16 mouse cellular contexts compared by ENCODE assay signal in the genomic region with DNA sequence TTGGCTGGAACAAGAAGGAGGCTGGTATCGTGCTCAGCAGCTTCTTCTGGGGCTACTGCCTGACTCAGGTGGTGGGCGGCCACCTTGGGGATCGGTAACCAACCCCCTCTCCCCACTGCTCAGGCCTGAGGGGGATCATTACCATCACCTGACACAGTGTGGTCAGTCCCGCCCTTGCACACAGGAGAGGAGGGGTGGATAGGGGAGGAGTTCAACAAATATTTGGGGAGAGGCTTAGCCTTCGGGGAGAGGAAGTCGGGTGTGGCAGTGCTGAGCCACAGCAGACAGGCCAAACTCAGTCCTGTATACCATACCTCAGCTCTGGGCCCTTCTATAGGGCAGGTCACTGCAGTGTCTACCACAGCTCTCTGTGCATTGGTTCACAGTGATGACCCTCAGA. TPM values are rescaled to one million over a fixed set of nuclear protein-coding genes. Genes with fewer than 3 reads are reported as not detected.
DNase-seq lines count a peak whose midpoint lies in the region; ATAC-seq lines count a peak whose summit lies in the region.
"Had no signal": no experiment of that assay in that cellular context is flagged by ENCODE, and none has a peak within 500 bp of the region (broad histone marks: within the 10 kb centered on the region; RNA-seq: fewer than 3 reads in every experiment).

No protein-coding gene starts in this region.

- DNase-seq in 416B (ENCODE audit: low read depth), result peak; percentile 51
- no peak for DNase-seq in cerebellum, adult 9-11 months
- no peak for DNase-seq in frontal cortex, postnatal 14 days (ENCODE audit: low spot score in 2 of 2)
- no peak for DNase-seq in layer of hippocampus, adult 9-11 months
- DNase-seq: adrenal gland, postnatal 14 days; embryo, embryonic 11 days; layer of hippocampus, postnatal 36 days; retina, postnatal 1 day had no signal

- peak; percentile 60 for ATAC-seq in CD4-positive, CD25-positive, alpha-beta regulatory T cell, adult 4 months
- ATAC-seq in erythroblast, adult 5-6 weeks (replicated peaks; ENCODE audit: low FRiP score, poor library complexity, severe bottlenecking), result 0 out of 2 replicates have a peak, but pooled peaks have one; percentile 18
- ATAC-seq in megakaryocyte-erythroid progenitor cell, adult 5-6 weeks (replicated peaks; ENCODE audit: low FRiP score, low TSS enrichment, poor library complexity, severe bottlenecking), result peak; percentile 68

RNA-seq across cellular contexts. Expression of a gene that starts 6.9 kb away (rescaled TPM):
- polyA plus RNA-seq in CD4-positive, CD25-positive, alpha-beta regulatory T cell, adult 4 months (2017; shearing (Covaris generic)), result 100 to 1,000 TPM in 1 of 2 experiments, 10 to 100 TPM in 1; 77.3 to 114 TPM
- 10.6 and 16.1 TPM in 2 replicates for total RNA-seq in erythroblast, adult 5-6 weeks (2015; ENCODE audit: low replicate concordance)
- 1.5 and 3.1 TPM in 2 replicates for total RNA-seq in erythroblast, adult 5-6 weeks (2017; ENCODE audit: low replicate concordance)
- 15.2 and 16.4 TPM in 2 replicates for total RNA-seq in megakaryocyte-erythroid progenitor cell, adult 5-6 weeks (2014; fragmentation: Nextera tagmentation)
- total RNA-seq in megakaryocyte-erythroid progenitor cell, adult 5-6 weeks (2017), result 2.8 and 5.0 TPM in 2 replicates
- polyA plus RNA-seq: midbrain, embryonic 11.5 days had no signal

RNA-seq across cellular contexts. Expression of a gene that starts 22.1 kb away (rescaled TPM):
- polyA plus RNA-seq in CD4-positive, CD25-positive, alpha-beta regulatory T cell, adult 4 months (2017; shearing (Covaris generic)), result 10 to 100 TPM; 11.4 to 22.0 TPM
- 49.8 and 77.7 TPM in 2 replicates for total RNA-seq in erythroblast, adult 5-6 weeks (2015; ENCODE audit: low replicate concordance)
- 113 and 114 TPM in 2 replicates for total RNA-seq in erythroblast, adult 5-6 weeks (2017; ENCODE audit: low replicate concordance)
- total RNA-seq in megakaryocyte-erythroid progenitor cell, adult 5-6 weeks (2014; fragmentation: Nextera tagmentation), result 88.4 and 102 TPM in 2 replicates
- 124 and 144 TPM in 2 replicates for total RNA-seq in megakaryocyte-erythroid progenitor cell, adult 5-6 weeks (2017)

RNA-seq across cellular contexts. Expression of a gene that starts 22.2 kb away (rescaled TPM):
- 10 to 100 TPM; 49.7 to 73.1 TPM for polyA plus RNA-seq in CD4-positive, CD25-positive, alpha-beta regulatory T cell, adult 4 months (2017; shearing (Covaris generic))
- 25.2 and 25.3 TPM in 2 replicates for total RNA-seq in erythroblast, adult 5-6 weeks (2015; ENCODE audit: low replicate concordance)
- 45.2 and 57.2 TPM in 2 replicates for total RNA-seq in erythroblast, adult 5-6 weeks (2017; ENCODE audit: low replicate concordance)
- total RNA-seq in megakaryocyte-erythroid progenitor cell, adult 5-6 weeks (2014; fragmentation: Nextera tagmentation), result 52.3 and 60.6 TPM in 2 replicates
- 43.0 and 54.0 TPM in 2 replicates for total RNA-seq in megakaryocyte-erythroid progenitor cell, adult 5-6 weeks (2017)

RNA-seq across cellular contexts. Expression of a gene that starts 44.7 kb away (rescaled TPM):
- polyA plus RNA-seq in CD4-positive, CD25-positive, alpha-beta regulatory T cell, adult 4 months (2017; shearing (Covaris generic)), result not detected
- not detected in 2 replicates for total RNA-seq in erythroblast, adult 5-6 weeks (2015; ENCODE audit: low replicate concordance)
- not detected in 2 replicates for total RNA-seq in erythroblast, adult 5-6 weeks (2017; ENCODE audit: low replicate concordance)
- total RNA-seq in megakaryocyte-erythroid progenitor cell, adult 5-6 weeks (2014; fragmentation: Nextera tagmentation), result not detected in 2 replicates
- not detected in 2 replicates for total RNA-seq in megakaryocyte-erythroid progenitor cell, adult 5-6 weeks (2017)
- total RNA-seq: adrenal gland, postnatal 14 days; gastrocnemius, adult 8-10 months; layer of hippocampus, postnatal 36 days; liver, adult 2 months had no signal
- polyA plus RNA-seq: heart, embryonic 14.5 days; kidney, embryonic 16.5 days; liver, adult 2 months had no signal

Comparison
In these comparisons a context has a peak if more than half of its experiments do, and no peak if none do; other contexts are left out.
1. ATAC-seq: peak in every context shown above with its lines; median percentile 68 in megakaryocyte-erythroid progenitor cell, adult 5-6 weeks; 60 in CD4-positive, CD25-positive, alpha-beta regulatory T cell, adult 4 months; 18 in erythroblast, adult 5-6 weeks.